Comparison of ENCODE assay signal across 8 mouse cellular contexts in the genomic region with DNA sequence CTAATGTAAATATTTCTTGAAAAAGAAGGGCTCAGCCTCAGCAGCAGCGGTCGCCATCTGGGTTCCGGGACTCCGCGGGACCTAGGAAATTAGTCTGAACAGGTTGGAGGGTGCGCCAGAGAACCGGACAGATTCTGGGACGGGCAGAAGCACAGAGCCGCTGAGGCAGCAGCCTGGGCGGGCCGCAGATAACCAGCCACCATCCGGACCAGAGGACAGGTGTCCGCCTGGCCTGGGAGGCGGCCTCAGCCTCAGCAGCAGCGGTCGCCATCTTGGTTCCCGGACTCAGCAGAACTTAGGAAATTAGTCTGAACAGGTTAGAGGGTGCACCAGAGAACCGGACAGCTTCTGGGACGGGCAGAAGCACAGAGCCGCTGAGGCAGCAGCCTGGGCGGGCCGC.
DNase-seq lines count a peak whose midpoint lies in the region.

No protein-coding gene starts in this region.

- peak; percentile 4 for DNase-seq in adrenal gland, postnatal 14 days
- peak; percentile 2 for DNase-seq in frontal cortex, adult 2 months (ENCODE audit: extremely low spot score in 1 of 2, low spot score in 1 of 2)
- peak; percentile 94 for DNase-seq in heart, adult 11 months
- DNase-seq in kidney, postnatal 14 days: peak; percentile 11
- peak; percentile 3 to 6 for DNase-seq in left cerebral cortex, adult 9 months (ENCODE audit: low spot score in 2 of 2)
- peak; percentile 36 for DNase-seq in ovary, postnatal 36 days (ENCODE audit: low spot score)
- DNase-seq in thymus, adult 18-20 months: peak; percentile 10 to 19
- DNase-seq in urinary bladder, postnatal 4 days (ENCODE audit: low spot score in 2 of 2): peak; percentile 50 to 82

Comparison
In these comparisons a context has a peak if more than half of its experiments do, and no peak if none do; other contexts are left out.
1. Peak in every context shown above with its lines: DNase-seq.
2. DNase-seq: peak in every context shown above with its lines; median percentile 94 in heart, adult 11 months; 66 in urinary bladder, postnatal 4 days; 36 in ovary, postnatal 36 days; 14 in thymus, adult 18-20 months; 11 in kidney, postnatal 14 days; 4 in left cerebral cortex, adult 9 months; 4 in adrenal gland, postnatal 14 days; 2 in frontal cortex, adult 2 months.